Mouse (Mus musculus) gastrocnemius, postnatal 25 days (tissue): ENCODE measurements around the gene Cd5. TPM values are rescaled to one million over a fixed set of nuclear protein-coding genes. Genes with fewer than 3 reads are reported as not detected.

Experiments
- total RNA-seq, 2 experiments: library from RNA; stranded (reverse); gene quantifications; 1 replicate in 1 of 2; 2 replicates in 1 of 2; pipeline ENCODE4 v1.2.3; 2021

Gene Cd5
- total RNA-seq, 2 experiments from 2014 or later = 0.19 TPM; not detected in 1

Other genes with a start within 250 kb of the Cd5 start
- gene Cpsf7, start 213.7 kb downstream of the Cd5 start, total RNA-seq = 10 to 100 TPM; 18.0 to 18.5 TPM
- gene Sdhaf2, start 212.9 kb downstream of the Cd5 start, total RNA-seq = 10 to 100 TPM; 49.0 to 54.0 TPM
- 1 to 10 TPM; 1.9 to 2.2 TPM for gene Tmem216, start 182.8 kb downstream of the Cd5 start, total RNA-seq
- gene Cyb561a3, start 161.8 kb downstream of the Cd5 start, total RNA-seq = 1 to 10 TPM; 4.5 to 6.2 TPM
- gene Tmem138, start 161.6 kb downstream of the Cd5 start, total RNA-seq = 1 to 10 TPM; 1.3 to 1.4 TPM
- 100 to 1,000 TPM; 114 to 129 TPM for gene Ddb1, start 133.7 kb downstream of the Cd5 start, total RNA-seq
- 1 to 10 TPM; 4.2 to 5.1 TPM for gene Tkfc, start 133.3 kb downstream of the Cd5 start, total RNA-seq
- under 1 TPM in 1 of 2 experiments, not detected in 1; 0.08 TPM for gene Vwce, start 104.8 kb downstream of the Cd5 start, total RNA-seq
- not detected for gene Pga5, start 60.9 kb downstream of the Cd5 start, total RNA-seq
- 10 to 100 TPM; 23.9 to 26.2 TPM for gene Vps37c, start 50.3 kb downstream of the Cd5 start, total RNA-seq
- gene Cd6, start 91.1 kb upstream of the Cd5 start, total RNA-seq = under 1 TPM in 1 of 2 experiments, not detected in 1; 0.13 TPM
- under 1 TPM; 0.38 to 0.67 TPM for gene Slc15a3, start 100.7 kb upstream of the Cd5 start, total RNA-seq
- gene Tmem132a, start 130.9 kb upstream of the Cd5 start, total RNA-seq = 1 to 10 TPM; 5.8 to 8.4 TPM
- gene Tmem109, start 143.0 kb upstream of the Cd5 start, total RNA-seq = 100 to 1,000 TPM; 190 to 210 TPM
- gene Prpf19, start 156.2 kb upstream of the Cd5 start, total RNA-seq = 100 to 1,000 TPM; 149 to 172 TPM
- gene Zp1, start 181.6 kb upstream of the Cd5 start, total RNA-seq = not detected
- gene Ptgdr2, start 198.2 kb upstream of the Cd5 start, total RNA-seq = not detected
- gene Ccdc86, start 210.3 kb upstream of the Cd5 start, total RNA-seq = 10 to 100 TPM; 10.5 to 15.5 TPM
- gene Ms4a10, start 235.7 kb upstream of the Cd5 start, total RNA-seq = not detected